Mouse (Mus musculus): ENCODE data around the gene Slfn9. TPM values are rescaled to one million over a fixed set of nuclear protein-coding genes. Genes with fewer than 3 reads are reported as not detected.

The Slfn9 gene
- polyA plus RNA-seq, 1 experiment from 2014 or later: 4.5 TPM

GRCm38 (mm10) chr11:82970712-82971589 lies 20.7 kb downstream of the Slfn9 start:
- H3K9me3 ChIP-seq (replicated peaks; ENCODE audit: control insufficient read depth, low read length): no peaks in the 10 kb centered on the region
- H3K4me2 ChIP-seq (ENCODE audit: low read depth, low read length): peak overlapping the region; percentile 12
- H3K4me3 ChIP-seq (ENCODE audit: low read depth, low read length): no peak overlapping the region
- H3K27me3 ChIP-seq (ENCODE audit: control insufficient read depth, insufficient read depth, low read depth, low read length): no peaks in the 10 kb centered on the region
- H3K9ac ChIP-seq (ENCODE audit: low read depth, low read length): no peak overlapping the region
- H3K36me3 ChIP-seq (ENCODE audit: control insufficient read depth, insufficient read depth): no peaks in the 10 kb centered on the region
- no peak for ATAC-seq (ENCODE audit: low read depth)
- no peaks in the 10 kb centered on the region; the same call in 1 of the 2 replicates for H3K4me1 ChIP-seq (ENCODE audit: control insufficient read depth, low read depth, low read length)
- no peak overlapping the region for H3K27ac ChIP-seq (ENCODE audit: low read length)
- WGBS (ENCODE audit: insufficient replicate concordance): 16% methylated on average over 31 of the region's 31 CpGs

DNA sequence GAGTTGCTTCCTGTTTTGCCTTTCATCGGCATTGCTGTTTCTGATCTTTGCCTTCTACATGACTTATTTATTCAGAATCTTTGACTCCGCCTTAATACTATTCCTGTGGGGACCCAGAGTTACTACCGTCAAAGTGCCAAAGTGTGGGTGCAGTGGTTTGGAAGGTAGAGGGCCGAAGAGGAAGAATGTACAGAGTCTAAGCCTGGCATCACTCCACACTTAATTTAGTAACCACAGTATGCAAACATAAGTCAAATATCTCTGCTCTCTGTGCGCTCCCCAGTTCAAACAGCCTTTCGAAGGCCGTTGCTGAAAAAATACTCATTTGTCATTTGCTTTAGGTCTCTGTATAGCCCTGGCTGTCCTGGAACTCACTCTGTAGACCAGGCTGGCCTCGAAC lies 29.4 kb downstream of the Slfn9 start:
- Histone ChIP-seq H3K4me2 (ENCODE audit: low read depth, low read length) (no peak overlapping the region), H3K36me3 (ENCODE audit: control insufficient read depth, insufficient read depth) (no peaks in the 10 kb centered on the region), H3K4me3 (ENCODE audit: low read depth, low read length) (no peak overlapping the region), H3K9me3 (replicated peaks; ENCODE audit: control insufficient read depth, low read length) (no peaks in the 10 kb centered on the region), H3K27ac (ENCODE audit: low read length) (no peak overlapping the region), H3K4me1 (ENCODE audit: control insufficient read depth, low read depth, low read length) (no peaks in the 10 kb centered on the region), H3K9ac (ENCODE audit: low read depth, low read length) (no peak overlapping the region), H3K27me3 (ENCODE audit: control insufficient read depth, insufficient read depth, low read depth, low read length) (no peaks in the 10 kb centered on the region)
- WGBS (ENCODE audit: insufficient replicate concordance): 52% methylated on average over 8 of the region's 8 CpGs
- no peak for ATAC-seq (ENCODE audit: low read depth)

- Histone ChIP-seq H3K4me3 (ENCODE audit: low read depth, low read length) (no peak overlapping the region), H3K27ac (ENCODE audit: low read length) (no peak overlapping the region), H3K27me3 (ENCODE audit: control insufficient read depth, insufficient read depth, low read depth, low read length) (no peaks in the 10 kb centered on the region), H3K9ac (ENCODE audit: low read depth, low read length) (no peak overlapping the region), H3K9me3 (replicated peaks; ENCODE audit: control insufficient read depth, low read length) (no peaks in the 10 kb centered on the region), H3K4me1 (ENCODE audit: control insufficient read depth, low read depth, low read length) (no peaks in the 10 kb centered on the region), H3K36me3 (ENCODE audit: control insufficient read depth, insufficient read depth) (no peaks in the 10 kb centered on the region), H3K4me2 (ENCODE audit: low read depth, low read length) (no peak overlapping the region)
- ATAC-seq (ENCODE audit: low read depth): no peak
- WGBS (ENCODE audit: insufficient replicate concordance): 32% methylated on average over 2 of the region's 2 CpGs
Measured at GRCm38 (mm10) chr11:82961743-82962142, 29.9 kb downstream of the Slfn9 start.

GRCm38 (mm10) chr11:82959613-82960012 lies 32.0 kb downstream of the Slfn9 start:
- no peak for ATAC-seq (ENCODE audit: low read depth)
- WGBS (ENCODE audit: insufficient replicate concordance): 13% methylated on average over 4 of the region's 4 CpGs
- no peaks in the 10 kb centered on the region for H3K27me3 ChIP-seq (ENCODE audit: control insufficient read depth, insufficient read depth, low read depth, low read length)

GRCm38 (mm10) chr11:82956925-82957324 lies 34.7 kb downstream of the Slfn9 start:
- H3K4me1 ChIP-seq (ENCODE audit: control insufficient read depth, low read depth, low read length): no peaks in the 10 kb centered on the region; the same call in 1 of the 2 replicates
- H3K4me3 ChIP-seq (ENCODE audit: low read depth, low read length): no peak overlapping the region
- 44% methylated on average over 10 of the region's 10 CpGs for WGBS (ENCODE audit: insufficient replicate concordance)
- no peak overlapping the region for H3K27ac ChIP-seq (ENCODE audit: low read length)
- H3K36me3 ChIP-seq (ENCODE audit: control insufficient read depth, insufficient read depth): no peaks in the 10 kb centered on the region
- H3K9ac ChIP-seq (ENCODE audit: low read depth, low read length): no peak overlapping the region
- ATAC-seq (ENCODE audit: low read depth): no peak
- H3K9me3 ChIP-seq (replicated peaks; ENCODE audit: control insufficient read depth, low read length): no peaks in the 10 kb centered on the region
- H3K4me2 ChIP-seq (ENCODE audit: low read depth, low read length): no peak overlapping the region
- H3K27me3 ChIP-seq (ENCODE audit: control insufficient read depth, insufficient read depth, low read depth, low read length): peaks cover 10% of the 10 kb centered on the region

More at GRCm38 (mm10) chr11:82959613-82960012, 32.0 kb downstream of the Slfn9 start:
- Histone ChIP-seq H3K27ac (ENCODE audit: low read length) (no peak overlapping the region), H3K4me2 (ENCODE audit: low read depth, low read length) (no peak overlapping the region), H3K36me3 (ENCODE audit: control insufficient read depth, insufficient read depth) (no peaks in the 10 kb centered on the region), H3K4me1 (ENCODE audit: control insufficient read depth, low read depth, low read length) (no peaks in the 10 kb centered on the region), H3K9ac (ENCODE audit: low read depth, low read length) (no peak overlapping the region), H3K9me3 (replicated peaks; ENCODE audit: control insufficient read depth, low read length) (no peaks in the 10 kb centered on the region), H3K4me3 (ENCODE audit: low read depth, low read length) (no peak overlapping the region)

DNA sequence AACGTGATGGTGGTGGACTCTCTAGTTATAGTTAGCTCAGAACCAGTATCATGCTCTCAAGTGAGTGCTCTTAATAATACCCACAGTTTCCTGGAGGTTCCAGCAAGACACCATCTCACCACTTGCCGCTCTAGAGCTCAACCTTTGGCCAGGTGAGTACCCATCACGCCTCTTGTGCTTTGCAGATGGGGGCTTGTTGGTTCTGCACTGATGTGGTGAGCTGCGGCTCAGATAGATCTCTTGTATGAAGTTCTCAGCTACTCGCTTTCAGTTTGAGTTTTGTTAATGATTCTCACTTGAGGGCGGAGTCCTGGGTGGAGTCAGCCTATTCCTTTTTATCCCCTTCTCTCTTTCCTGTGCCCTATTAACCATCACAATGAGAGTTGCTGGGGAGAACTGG lies 37.0 kb downstream of the Slfn9 start:
- no peak for ATAC-seq (ENCODE audit: low read depth)
- Histone ChIP-seq H3K4me1 (ENCODE audit: control insufficient read depth, low read depth, low read length) (no peaks in the 10 kb centered on the region; the same call in 1 of the 2 replicates), H3K4me2 (ENCODE audit: low read depth, low read length) (no peak overlapping the region), H3K9me3 (replicated peaks; ENCODE audit: control insufficient read depth, low read length) (no peaks in the 10 kb centered on the region), H3K9ac (ENCODE audit: low read depth, low read length) (no peak overlapping the region), H3K36me3 (ENCODE audit: control insufficient read depth, insufficient read depth) (no peaks in the 10 kb centered on the region), H3K27ac (ENCODE audit: low read length) (no peak overlapping the region), H3K27me3 (ENCODE audit: control insufficient read depth, insufficient read depth, low read depth, low read length) (peaks cover 30% of the 10 kb centered on the region), H3K4me3 (ENCODE audit: low read depth, low read length) (no peak overlapping the region)
- WGBS (ENCODE audit: insufficient replicate concordance): 50% methylated on average over 6 of the region's 6 CpGs

DNA sequence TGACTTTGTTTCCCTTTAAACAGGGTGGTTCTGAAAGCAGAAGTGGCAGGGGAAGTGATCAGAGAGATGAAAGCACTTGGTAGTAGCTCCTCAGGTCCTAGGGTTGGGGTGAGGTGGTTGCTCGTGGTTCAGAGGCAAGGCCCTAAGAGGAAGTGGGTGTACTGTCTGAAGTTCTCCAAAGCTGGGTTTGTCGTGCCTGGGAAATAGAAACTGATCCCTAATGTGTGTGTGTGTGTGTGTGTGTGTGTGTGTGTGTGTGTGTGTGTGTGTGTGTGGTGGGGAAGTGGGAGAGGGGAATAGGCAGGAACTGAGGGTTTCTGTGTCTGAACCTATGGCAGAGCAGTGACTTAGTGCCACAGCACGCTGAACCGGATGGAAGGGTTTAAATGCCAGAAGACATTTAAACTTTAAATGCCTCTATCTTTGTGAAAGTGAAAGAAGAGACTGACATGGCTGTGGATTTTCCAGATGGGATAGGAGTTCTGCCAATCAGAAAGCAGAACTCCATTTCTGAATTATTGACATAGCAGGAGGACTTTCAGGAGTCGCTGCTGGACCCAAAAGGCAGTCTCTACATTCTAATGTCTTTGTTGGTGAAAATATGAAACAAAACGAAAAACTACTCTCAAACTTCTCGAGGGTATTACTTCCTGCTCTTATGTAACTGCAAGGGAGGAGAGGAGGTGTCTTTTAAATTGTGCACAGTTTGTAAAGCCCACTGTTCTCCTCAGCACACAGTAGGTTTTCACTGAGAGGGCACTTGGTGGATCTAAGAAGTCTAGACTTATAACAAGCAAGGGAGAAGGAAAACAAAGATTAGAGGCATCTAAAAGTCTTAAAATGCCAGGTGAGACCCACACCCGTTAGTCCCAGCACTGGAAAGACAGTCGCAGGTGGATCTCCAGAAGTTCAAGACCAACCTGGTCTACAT lies 38.8 kb downstream of the Slfn9 start:
- H3K36me3 ChIP-seq (ENCODE audit: control insufficient read depth, insufficient read depth): no peaks in the 10 kb centered on the region
- peak overlapping the region; percentile 32 for H3K4me3 ChIP-seq (ENCODE audit: low read depth, low read length)
- peaks cover 30% of the 10 kb centered on the region for H3K27me3 ChIP-seq (ENCODE audit: control insufficient read depth, insufficient read depth, low read depth, low read length)
- ATAC-seq (ENCODE audit: low read depth): 0 out of 2 replicates have a peak, but pooled peaks have one; percentile 27
- H3K9me3 ChIP-seq (replicated peaks; ENCODE audit: control insufficient read depth, low read length): no peaks in the 10 kb centered on the region
- WGBS (ENCODE audit: insufficient replicate concordance): 21% methylated on average over 9 of the region's 9 CpGs
- peak overlapping the region; percentile 19; the same call in 1 of the 2 replicates for H3K4me2 ChIP-seq (ENCODE audit: low read depth, low read length)
- H3K4me1 ChIP-seq (ENCODE audit: control insufficient read depth, low read depth, low read length): no peaks in the 10 kb centered on the region; the same call in 1 of the 2 replicates
- no peak overlapping the region for H3K9ac ChIP-seq (ENCODE audit: low read depth, low read length)
- H3K27ac ChIP-seq (ENCODE audit: low read length): no peak overlapping the region; the same call in 1 of the 2 replicates

- under 1% methylated on average over 28 of the region's 28 CpGs for WGBS (ENCODE audit: insufficient replicate concordance)
- no peaks in the 10 kb centered on the region; the same call in 1 of the 2 replicates for H3K4me1 ChIP-seq (ENCODE audit: control insufficient read depth, low read depth, low read length)
- H3K4me3 ChIP-seq (ENCODE audit: low read depth, low read length): peak overlapping the region; percentile 32
- H3K27me3 ChIP-seq (ENCODE audit: control insufficient read depth, insufficient read depth, low read depth, low read length): peaks cover 30% of the 10 kb centered on the region
- H3K4me2 ChIP-seq (ENCODE audit: low read depth, low read length): peak overlapping the region; percentile 12
- H3K36me3 ChIP-seq (ENCODE audit: control insufficient read depth, insufficient read depth): no peaks in the 10 kb centered on the region
- no peak overlapping the region for H3K9ac ChIP-seq (ENCODE audit: low read depth, low read length)
- H3K9me3 ChIP-seq (replicated peaks; ENCODE audit: control insufficient read depth, low read length): no peaks in the 10 kb centered on the region
- peak overlapping the region; percentile 42; the same call in 1 of the 2 replicates for H3K27ac ChIP-seq (ENCODE audit: low read length)
- no peak for ATAC-seq (ENCODE audit: low read depth)
Measured at GRCm38 (mm10) chr11:82951865-82952611, 39.6 kb downstream of the Slfn9 start.
